ENCODE assay signal across 8 mouse cellular contexts in the genomic region with DNA sequence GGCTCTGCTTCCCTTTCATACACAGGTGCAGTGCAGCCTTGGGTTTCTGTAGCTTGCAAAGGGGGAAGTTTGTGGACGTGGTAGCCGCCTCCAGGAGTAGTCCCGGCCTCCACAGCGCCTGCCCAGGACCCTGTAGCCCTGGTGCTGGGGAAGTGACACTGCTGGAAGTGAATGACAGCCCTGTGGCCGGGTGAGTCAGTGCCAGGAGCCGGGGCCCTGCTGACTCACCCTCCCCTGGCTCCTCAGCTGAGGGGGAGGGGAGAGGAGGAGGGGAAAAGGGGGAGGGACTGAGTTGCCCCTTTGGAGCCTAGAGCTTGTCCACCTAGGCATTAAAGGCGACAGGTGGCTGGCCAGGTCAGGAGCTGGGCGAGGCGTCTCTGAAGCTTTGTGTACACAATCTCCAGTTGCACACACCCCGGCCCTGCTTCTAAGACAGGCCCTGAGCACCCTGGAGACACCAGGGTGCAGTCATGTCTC. TPM values are rescaled to one million over a fixed set of nuclear protein-coding genes. Genes with fewer than 3 reads are reported as not detected.
DNase-seq lines count a peak whose midpoint lies in the region; ATAC-seq and TF ChIP-seq lines count a peak whose summit lies in the region.

No protein-coding gene starts in this region.

- H3K4me3 ChIP-seq in embryonic fibroblast, embryonic 13.5 days (ENCODE audit: insufficient read depth, low read length): no peak overlapping the region
- no peak overlapping the region for H3K4me3 ChIP-seq in liver, embryonic 13.5 days (replicated peaks)

- peak; percentile 43 for ATAC-seq in frontal cortex, adult (ENCODE audit: low TSS enrichment)
- ATAC-seq in liver, embryonic 13.5 days (ENCODE audit: low read depth): peak; percentile 77

- no peak for TF ChIP-seq CTCF in embryonic fibroblast, embryonic 13.5 days (IDR thresholded peaks at IDR 0.05; ENCODE audit: borderline replicate concordance, insufficient read depth, low read length)

- 12% methylated on average over 10 of the region's 10 CpGs for WGBS in liver, embryonic 13.5 days (ENCODE audit: insufficient replicate concordance)

- intact Hi-C loops in heart, postnatal 25 days (cut with DNase I): no loop called here

- no peaks in the 10 kb centered on the region for H3K27me3 ChIP-seq in liver, embryonic 13.5 days

- TF ChIP-seq POLR2A in embryonic fibroblast, embryonic 13.5 days (IDR thresholded peaks at IDR 0.05; ENCODE audit: low read depth, low read length): no peak

- H3K4me2 ChIP-seq in liver, embryonic 13.5 days: no peak overlapping the region

- no peaks in the 10 kb centered on the region for H3K9me3 ChIP-seq in liver, embryonic 13.5 days (replicated peaks)

- peaks cover 19% of the 10 kb centered on the region for H3K4me1 ChIP-seq in embryonic fibroblast, embryonic 13.5 days (ENCODE audit: control insufficient read depth, insufficient read depth, low read length)
- H3K4me1 ChIP-seq in liver, embryonic 13.5 days (replicated peaks): peaks cover 43% of the 10 kb centered on the region

- H3K9ac ChIP-seq in liver, embryonic 13.5 days: peak overlapping the region; percentile 39; the same call in 1 of the 2 replicates

- peak overlapping the region; percentile 74 for H3K27ac ChIP-seq in embryonic fibroblast, embryonic 13.5 days (ENCODE audit: insufficient read depth, low read length)
- H3K27ac ChIP-seq in liver, embryonic 13.5 days: peak overlapping the region; percentile 73

- peaks cover 26% of the 10 kb centered on the region for H3K36me3 ChIP-seq in liver, embryonic 13.5 days

- no peak for DNase-seq in frontal cortex, postnatal 25 days (ENCODE audit: low spot score in 2 of 2)
- peak; percentile 70 for DNase-seq in R1 (ENCODE audit: low read depth, low spot score)
- DNase-seq in heart, postnatal 25 days (ENCODE audit: low spot score): peak; percentile 42
- peak; percentile 44 for DNase-seq in liver, embryonic 13.5 days
- peak; percentile 86 to 94 for DNase-seq in monocyte, adult 2 months (ENCODE audit: low read depth in 1 of 2, low spot score in 2 of 2)
- peak; percentile 23 to 40 for DNase-seq in thymus, postnatal 36 days

RNA-seq across cellular contexts. Expression of gene Slc6a6, which starts 29.0 kb away (rescaled TPM):
- 79.8 and 108 TPM in 2 replicates for polyA plus RNA-seq in embryonic fibroblast, embryonic 13.5 days (2011; ENCODE audit: insufficient read length, low read depth, missing spikeins)
- 100 to 1,000 TPM in 1 of 2 experiments, 10 to 100 TPM in 1; 85.0 to 102 TPM for total RNA-seq in heart, postnatal 25 days (2021)
- 21.7 and 23.3 TPM in 2 replicates for polyA plus RNA-seq in liver, embryonic 13.5 days (2015; fragmentation: Nextera tagmentation; extraction: Ambion mirVana)

Comparison
In these comparisons a context has a peak if more than half of its experiments do, and no peak if none do; other contexts are left out.
1. DNase-seq: peak in R1 (single experiment), heart, postnatal 25 days (single experiment), liver, embryonic 13.5 days (single experiment), monocyte, adult 2 months (2 of 2) and thymus, postnatal 36 days (2 of 2); none in frontal cortex, postnatal 25 days (0 of 2).